Mouse (Mus musculus): ENCODE results near the gene Helq. TPM values are rescaled to one million over a fixed set of nuclear protein-coding genes. Genes with fewer than 3 reads are reported as not detected.

Helq gene
- polyA plus RNA-seq, 1 experiment from 2014 or later: 16.6 TPM

- Histone ChIP-seq H3K27me3 (no peaks in the 10 kb centered on the region), H3K4me1 (no peaks in the 10 kb centered on the region), H3K9me3 (replicated peaks) (no peaks in the 10 kb centered on the region), H3K9ac (no peak overlapping the region), H3K4me2 (replicated peaks) (no peak overlapping the region), H3K4me3 (replicated peaks) (no peak overlapping the region), H3K27ac (replicated peaks) (no peak overlapping the region), H3K36me3 (no peaks in the 10 kb centered on the region)
- WGBS: 51% methylated on average over 7 of the region's 7 CpGs
- no peak for ATAC-seq (ENCODE audit: insufficient number of reproducible peaks, low FRiP score, low TSS enrichment, low read depth)
Observed at GRCm38 (mm10) chr5:100826531-100826930, 28.1 kb upstream of the Helq start.

DNA sequence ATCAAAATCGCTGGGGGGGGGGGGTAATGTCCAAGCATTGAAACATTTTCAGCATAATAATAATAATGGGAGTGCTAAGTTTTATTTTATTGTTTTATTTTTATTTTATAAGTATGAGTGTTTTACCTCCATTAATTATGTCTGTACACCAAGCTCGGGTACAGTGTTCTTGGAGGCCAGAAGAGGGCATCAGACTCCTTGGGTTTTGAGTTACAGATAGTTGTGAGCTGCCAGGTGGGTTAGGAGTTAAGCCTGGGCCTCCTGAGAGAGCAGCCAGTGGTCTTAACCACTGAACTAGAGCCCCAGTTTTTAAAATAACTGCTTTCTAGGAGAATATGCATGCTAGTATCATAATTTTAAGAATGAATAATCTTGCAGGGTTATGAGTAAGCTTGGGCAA lies 27.6 kb upstream of the Helq start:
- 14% methylated on average over 2 of the region's 2 CpGs for WGBS
- no peaks in the 10 kb centered on the region for H3K36me3 ChIP-seq
- H3K9ac ChIP-seq: no peak overlapping the region
- H3K9me3 ChIP-seq (replicated peaks): no peaks in the 10 kb centered on the region
- H3K4me1 ChIP-seq: no peaks in the 10 kb centered on the region
- no peak for ATAC-seq (ENCODE audit: insufficient number of reproducible peaks, low FRiP score, low TSS enrichment, low read depth)
- no peak overlapping the region for H3K4me2 ChIP-seq (replicated peaks)
- no peaks in the 10 kb centered on the region for H3K27me3 ChIP-seq
- no peak overlapping the region for H3K4me3 ChIP-seq (replicated peaks)
- H3K27ac ChIP-seq (replicated peaks): no peak overlapping the region

DNA sequence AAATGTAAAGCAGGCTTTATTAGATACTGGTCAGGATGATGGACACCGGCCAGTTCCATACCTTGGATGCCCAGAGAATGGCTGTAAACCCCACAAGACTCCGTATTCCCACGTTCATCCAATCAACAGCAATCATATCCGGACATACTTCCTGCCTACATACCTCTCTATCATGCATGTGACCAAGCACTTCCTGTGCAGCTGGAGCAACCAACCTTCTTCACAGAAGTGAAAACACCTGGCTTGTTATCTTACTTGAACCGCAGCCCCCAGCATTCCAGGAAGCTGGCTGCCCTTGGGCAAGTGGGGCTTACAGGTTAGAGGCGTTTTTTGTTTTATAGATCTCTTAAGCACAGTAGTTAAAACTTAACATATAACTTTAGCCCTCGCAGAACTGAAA lies 24.4 kb upstream of the Helq start:
- Histone ChIP-seq H3K36me3 (no peaks in the 10 kb centered on the region), H3K27me3 (no peaks in the 10 kb centered on the region), H3K4me1 (peaks cover 4% of the 10 kb centered on the region), H3K9ac (no peak overlapping the region), H3K9me3 (replicated peaks) (no peaks in the 10 kb centered on the region), H3K4me3 (replicated peaks) (no peak overlapping the region), H3K4me2 (replicated peaks) (no peak overlapping the region), H3K27ac (replicated peaks) (no peak overlapping the region)
- no peak for ATAC-seq (ENCODE audit: insufficient number of reproducible peaks, low FRiP score, low TSS enrichment, low read depth)
- WGBS: 72% methylated on average over 7 of the region's 7 CpGs

DNA sequence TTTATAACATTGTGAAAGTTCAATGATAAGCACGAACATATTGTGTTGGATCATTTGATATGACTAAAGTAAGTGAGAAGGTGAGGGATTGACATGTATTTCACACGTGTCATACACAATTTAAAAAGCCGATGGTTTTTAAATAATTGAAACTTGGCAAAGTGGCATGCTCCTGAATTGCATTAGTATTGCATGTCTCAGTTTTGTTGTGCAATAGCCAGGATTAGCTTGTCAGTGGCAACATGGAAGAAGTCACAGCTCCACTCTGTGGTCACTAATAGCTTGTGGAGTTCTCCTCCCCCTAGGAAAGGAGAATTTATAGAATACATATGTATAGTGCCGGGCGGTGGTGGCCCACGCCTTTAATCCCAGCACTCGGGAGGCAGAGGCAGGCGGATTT lies 23.0 kb upstream of the Helq start:
- H3K36me3 ChIP-seq: no peaks in the 10 kb centered on the region
- H3K9ac ChIP-seq: no peak overlapping the region
- peaks cover 4% of the 10 kb centered on the region for H3K4me1 ChIP-seq
- H3K27me3 ChIP-seq: no peaks in the 10 kb centered on the region
- peak overlapping the region; percentile 59 for H3K4me2 ChIP-seq (replicated peaks)
- no peaks in the 10 kb centered on the region for H3K9me3 ChIP-seq (replicated peaks)
- ATAC-seq (ENCODE audit: insufficient number of reproducible peaks, low FRiP score, low TSS enrichment, low read depth): no peak
- H3K27ac ChIP-seq (replicated peaks): no peak overlapping the region
- H3K4me3 ChIP-seq (replicated peaks): peak overlapping the region; percentile 76; the same call in 1 of the 2 replicates
- 75% methylated on average over 8 of the region's 8 CpGs for WGBS

GRCm38 (mm10) chr5:100820483-100821184 lies 22.2 kb upstream of the Helq start, which contains the start of gene Abraxas1:
Abraxas1 (minus strand) TSS chr5:100820965.
- WGBS: under 1% methylated on average over 63 of the region's 63 CpGs
- ATAC-seq (ENCODE audit: insufficient number of reproducible peaks, low FRiP score, low TSS enrichment, low read depth): peak; percentile 92
- no peaks in the 10 kb centered on the region for H3K27me3 ChIP-seq
- no peaks in the 10 kb centered on the region for H3K9me3 ChIP-seq (replicated peaks)
- H3K9ac ChIP-seq: peak within 1 kb of the TSS; percentile 96
- peaks cover 2% of the 10 kb centered on the region; the same call in 1 of the 2 replicates for H3K36me3 ChIP-seq
- H3K4me2 ChIP-seq (replicated peaks): peak within 1 kb of the TSS; percentile 59
- peak within 1 kb of the TSS; percentile 77 for H3K27ac ChIP-seq (replicated peaks)
- peak within 1 kb of the TSS; percentile 76 for H3K4me3 ChIP-seq (replicated peaks)
- H3K4me1 ChIP-seq: peaks cover 4% of the 10 kb centered on the region

DNA sequence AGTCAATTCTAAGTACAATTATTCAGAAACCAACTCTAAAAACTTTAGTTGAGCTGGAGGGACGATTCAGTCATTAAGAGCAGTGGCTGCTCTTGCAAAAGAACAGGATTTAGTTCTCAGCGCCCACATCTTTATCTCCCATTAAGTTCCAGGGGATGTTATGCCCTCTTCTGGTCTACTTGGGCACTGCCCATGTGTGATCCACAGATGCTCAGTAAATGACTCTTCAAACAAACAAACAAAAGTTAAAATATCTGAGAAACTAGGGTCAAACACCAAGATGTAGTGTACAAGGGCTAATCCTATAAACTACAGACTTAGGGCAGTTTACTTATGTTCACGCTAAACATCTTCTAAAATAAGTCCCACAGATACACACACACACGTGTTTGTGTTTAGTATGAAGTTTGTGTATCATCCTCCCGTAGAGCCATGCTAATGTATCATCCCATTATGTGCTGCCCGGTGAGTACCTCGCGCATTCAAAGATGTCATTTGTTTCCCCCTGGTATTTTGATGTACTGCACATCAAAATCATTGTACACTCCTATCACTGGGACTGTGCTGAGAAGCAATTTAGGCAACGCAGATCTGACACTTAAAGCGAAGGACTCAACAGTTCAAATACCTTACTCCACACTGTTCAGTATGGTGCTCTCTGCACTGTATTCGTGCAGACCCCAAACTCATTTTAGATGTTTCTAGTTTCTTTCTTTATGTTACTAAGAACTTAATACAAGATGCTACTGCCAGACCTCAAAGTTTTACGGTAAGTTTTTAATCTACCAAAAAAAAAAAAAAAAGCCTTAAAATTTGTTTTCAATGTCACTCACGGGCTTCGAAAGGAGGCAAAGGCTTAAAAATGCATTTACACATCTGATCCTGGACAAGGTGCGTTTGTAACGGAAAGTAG lies 21.4 kb upstream of the Helq start:
- peaks cover 5% of the 10 kb centered on the region for H3K36me3 ChIP-seq
- H3K4me1 ChIP-seq: peaks cover 4% of the 10 kb centered on the region
- H3K27ac ChIP-seq (replicated peaks): peak overlapping the region; percentile 77; the same call in 1 of the 2 replicates
- ATAC-seq (ENCODE audit: insufficient number of reproducible peaks, low FRiP score, low TSS enrichment, low read depth): no peak
- peak overlapping the region; percentile 59 for H3K4me2 ChIP-seq (replicated peaks)
- peak overlapping the region; percentile 76 for H3K4me3 ChIP-seq (replicated peaks)
- H3K9me3 ChIP-seq (replicated peaks): no peaks in the 10 kb centered on the region
- no peaks in the 10 kb centered on the region for H3K27me3 ChIP-seq
- 25% methylated on average over 16 of the region's 16 CpGs for WGBS
- peak overlapping the region; percentile 96 for H3K9ac ChIP-seq

DNA sequence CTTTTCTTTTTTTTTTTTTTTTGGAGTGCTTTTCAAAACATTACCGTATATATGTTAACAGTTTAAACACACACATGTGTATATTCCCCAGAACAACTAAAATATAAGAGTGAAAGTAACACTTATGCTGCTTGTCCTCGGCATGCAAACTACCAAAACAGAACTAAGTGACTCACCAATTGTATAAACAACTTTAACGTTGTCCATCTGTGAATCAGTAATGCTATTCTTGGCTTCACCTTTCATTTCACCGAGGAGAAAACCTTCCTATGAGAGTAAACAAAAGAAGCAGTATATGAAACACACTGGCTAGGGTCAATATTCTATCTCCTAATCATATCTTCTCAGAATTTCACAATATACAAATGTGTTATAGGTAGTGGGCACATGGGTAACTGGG lies 19.9 kb upstream of the Helq start:
- H3K4me3 ChIP-seq (replicated peaks): no peak overlapping the region
- no peaks in the 10 kb centered on the region for H3K9me3 ChIP-seq (replicated peaks)
- H3K4me2 ChIP-seq (replicated peaks): no peak overlapping the region
- no peak overlapping the region for H3K27ac ChIP-seq (replicated peaks)
- peaks cover 4% of the 10 kb centered on the region for H3K4me1 ChIP-seq
- 61% methylated on average over 4 of the region's 4 CpGs for WGBS
- H3K36me3 ChIP-seq: peaks cover 14% of the 10 kb centered on the region
- ATAC-seq (ENCODE audit: insufficient number of reproducible peaks, low FRiP score, low TSS enrichment, low read depth): no peak
- no peaks in the 10 kb centered on the region for H3K27me3 ChIP-seq
- H3K9ac ChIP-seq: no peak overlapping the region

DNA sequence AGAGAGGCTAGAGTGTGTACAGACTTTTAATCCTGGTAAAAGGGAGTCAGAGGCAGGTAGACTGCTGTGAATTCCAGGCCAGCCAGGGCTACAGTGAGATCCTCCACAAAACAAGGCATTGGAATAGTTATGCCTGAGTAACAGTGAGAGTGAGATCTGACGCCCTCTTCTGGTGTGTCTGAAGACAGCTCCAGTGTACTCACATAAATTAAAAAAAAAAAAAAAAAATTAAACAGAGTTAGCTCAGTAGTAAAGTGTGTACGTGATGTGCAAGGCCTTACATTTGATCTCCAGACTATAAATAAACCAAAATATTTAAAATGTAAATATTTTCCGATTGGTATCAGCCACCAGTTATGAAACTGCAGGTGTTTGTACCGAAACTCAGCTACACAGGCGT lies 4.3 kb downstream of the Helq start:
- ATAC-seq (ENCODE audit: insufficient number of reproducible peaks, low FRiP score, low TSS enrichment, low read depth): no peak
- Histone ChIP-seq H3K9ac (no peak overlapping the region), H3K4me3 (replicated peaks) (no peak overlapping the region), H3K36me3 (peaks cover 48% of the 10 kb centered on the region), H3K27ac (replicated peaks) (no peak overlapping the region), H3K4me1 (peaks cover 10% of the 10 kb centered on the region; the same call in 1 of the 2 replicates), H3K4me2 (replicated peaks) (no peak overlapping the region), H3K27me3 (no peaks in the 10 kb centered on the region), H3K9me3 (replicated peaks) (no peaks in the 10 kb centered on the region)
- WGBS: 76% methylated on average over 5 of the region's 5 CpGs

DNA sequence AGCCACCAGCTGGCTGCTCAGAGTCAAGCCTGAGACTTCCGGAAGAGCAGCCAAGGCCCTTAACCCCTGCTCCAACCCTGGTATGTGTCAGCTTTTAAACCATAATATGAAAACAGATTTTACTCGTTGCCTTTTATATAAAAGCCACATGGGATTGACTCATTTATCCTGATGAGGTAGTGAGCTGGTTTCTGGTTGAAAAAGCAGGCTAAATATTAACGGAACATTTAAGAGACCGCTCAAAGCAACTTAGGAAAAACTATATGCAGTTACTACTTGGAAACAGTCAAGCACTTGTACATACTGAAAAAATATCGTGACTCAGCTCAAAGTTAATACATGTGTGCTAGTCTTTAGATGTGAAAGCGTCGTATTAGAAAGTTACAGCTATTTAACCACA lies 6.1 kb downstream of the Helq start:
- H3K4me1 ChIP-seq: peaks cover 2% of the 10 kb centered on the region; the same call in 1 of the 2 replicates
- H3K27ac ChIP-seq (replicated peaks): no peak overlapping the region
- H3K9me3 ChIP-seq (replicated peaks): no peaks in the 10 kb centered on the region
- no peak for ATAC-seq (ENCODE audit: insufficient number of reproducible peaks, low FRiP score, low TSS enrichment, low read depth)
- no peak overlapping the region for H3K4me2 ChIP-seq (replicated peaks)
- no peak overlapping the region for H3K4me3 ChIP-seq (replicated peaks)
- peaks cover 66% of the 10 kb centered on the region for H3K36me3 ChIP-seq
- no peak overlapping the region for H3K9ac ChIP-seq
- 80% methylated on average over 7 of the region's 7 CpGs for WGBS
- no peaks in the 10 kb centered on the region for H3K27me3 ChIP-seq

DNA sequence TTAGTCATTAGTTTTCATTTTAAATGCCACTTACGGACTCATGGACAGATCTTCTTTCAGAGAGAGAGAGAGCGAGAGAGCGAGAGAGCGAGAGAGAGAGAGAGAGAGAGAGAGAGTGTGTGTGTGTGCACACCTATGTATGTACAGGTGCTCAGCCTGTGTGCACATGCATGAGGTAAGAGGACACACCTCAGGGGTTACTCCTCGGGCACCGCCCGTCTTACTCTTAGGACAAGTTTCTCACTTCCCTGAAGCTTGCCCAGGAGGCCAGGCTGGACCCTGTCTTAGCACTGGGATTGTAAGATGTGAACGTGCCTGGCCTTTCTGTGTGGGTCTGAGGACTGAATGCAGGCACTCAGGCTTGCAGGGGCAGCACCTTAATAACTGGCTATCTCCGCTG lies 10.9 kb downstream of the Helq start:
- Histone ChIP-seq H3K9me3 (replicated peaks) (no peaks in the 10 kb centered on the region), H3K4me1 (no peaks in the 10 kb centered on the region), H3K36me3 (peaks cover 66% of the 10 kb centered on the region), H3K27ac (replicated peaks) (no peak overlapping the region), H3K9ac (no peak overlapping the region), H3K4me3 (replicated peaks) (no peak overlapping the region), H3K4me2 (replicated peaks) (no peak overlapping the region), H3K27me3 (no peaks in the 10 kb centered on the region)
- no peak for ATAC-seq (ENCODE audit: insufficient number of reproducible peaks, low FRiP score, low TSS enrichment, low read depth)
- 83% methylated on average over 9 of the region's 9 CpGs for WGBS

DNA sequence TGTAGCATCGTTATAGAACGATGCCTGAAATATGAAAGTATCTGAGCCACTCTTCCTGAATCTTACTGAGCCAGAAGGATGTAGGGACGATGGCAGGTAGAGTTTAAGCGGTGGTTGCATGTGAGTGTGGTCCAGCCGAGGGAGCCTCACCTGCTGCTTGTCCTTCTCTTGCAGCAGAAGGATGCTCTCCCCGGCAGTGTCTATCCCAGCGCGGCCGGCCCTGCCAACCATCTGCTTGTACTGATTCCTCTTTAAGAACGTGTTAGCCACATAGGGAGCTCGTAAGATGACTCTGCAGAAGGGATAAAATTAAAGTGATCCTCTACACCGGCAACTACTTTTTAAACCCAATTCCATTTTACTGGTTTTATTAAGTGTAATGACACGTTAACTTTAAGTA lies 19.4 kb downstream of the Helq start:
- no peak overlapping the region for H3K9ac ChIP-seq
- H3K36me3 ChIP-seq: peaks cover 66% of the 10 kb centered on the region
- H3K9me3 ChIP-seq (replicated peaks): no peaks in the 10 kb centered on the region
- H3K27ac ChIP-seq (replicated peaks): no peak overlapping the region
- no peaks in the 10 kb centered on the region for H3K4me1 ChIP-seq
- 94% methylated on average over 13 of the region's 13 CpGs for WGBS
- H3K4me3 ChIP-seq (replicated peaks): no peak overlapping the region
- H3K27me3 ChIP-seq: no peaks in the 10 kb centered on the region
- no peak overlapping the region for H3K4me2 ChIP-seq (replicated peaks)
- ATAC-seq (ENCODE audit: insufficient number of reproducible peaks, low FRiP score, low TSS enrichment, low read depth): no peak
